Mouse (Mus musculus) T-helper 17 cell (primary cell): ENCODE results near the gene 6430628N08Rik.

Experiments
- in situ Hi-C, 2 experiments: fragments of 300-600 bp; cut with MboI, MseI; formaldehyde crosslinking; loops; 1 replicate in 1 of 2; 2 replicates in 1 of 2; pipeline ENCODE4 v1.15.1; 2025; ENCODE audit warnings: high pct_unique_total_duplicates in 2 of 2

Gene 6430628N08Rik

GRCm38 (mm10) chr4:115890553-115890952 lies at the start of gene 6430628N08Rik:
TSS of gene 6430628N08Rik (plus strand) at chr4:115890665.
- in situ Hi-C loops = no loop called here

- in situ Hi-C loops = no loop called here
Observed at GRCm38 (mm10) chr4:115840842-115841241, 49.6 kb upstream of the 6430628N08Rik start.

GRCm38 (mm10) chr4:115846656-115847055 lies 43.8 kb upstream of the 6430628N08Rik start:
- in situ Hi-C loops = no loop called here

- in situ Hi-C loops = no loop called here
Observed at GRCm38 (mm10) chr4:115847377-115847776, 43.1 kb upstream of the 6430628N08Rik start.

- in situ Hi-C loops = no loop called here
Observed at GRCm38 (mm10) chr4:115848083-115848482, 42.4 kb upstream of the 6430628N08Rik start.

GRCm38 (mm10) chr4:115848990-115849677 lies 41.3 kb upstream of the 6430628N08Rik start:
- in situ Hi-C loops = no loop called here

GRCm38 (mm10) chr4:115850111-115850510 lies 40.4 kb upstream of the 6430628N08Rik start:
- in situ Hi-C loops = no loop called here

GRCm38 (mm10) chr4:115850631-115851030 lies 39.8 kb upstream of the 6430628N08Rik start:
- in situ Hi-C loops = no loop called here

- in situ Hi-C loops = no loop called here
Observed at GRCm38 (mm10) chr4:115851569-115851968, 38.9 kb upstream of the 6430628N08Rik start.

GRCm38 (mm10) chr4:115855100-115855499 lies 35.4 kb upstream of the 6430628N08Rik start:
- in situ Hi-C loops = no loop called here

GRCm38 (mm10) chr4:115855609-115856008 lies 34.9 kb upstream of the 6430628N08Rik start:
- in situ Hi-C loops = no loop called here

GRCm38 (mm10) chr4:115856282-115856681 lies 34.2 kb upstream of the 6430628N08Rik start:
- in situ Hi-C loops = no loop called here

GRCm38 (mm10) chr4:115857293-115857883 lies 33.1 kb upstream of the 6430628N08Rik start:
- in situ Hi-C loops = no loop called here

GRCm38 (mm10) chr4:115863352-115863751 lies 27.1 kb upstream of the 6430628N08Rik start:
- in situ Hi-C loops = loop anchor here in 1 of 2 experiments (10.0 kb wide), 1 partner anchor 1171 kb away; no protein-coding TSS in a partner anchor

GRCm38 (mm10) chr4:115863880-115864279 lies 26.6 kb upstream of the 6430628N08Rik start:
- in situ Hi-C loops = loop anchor here in 1 of 2 experiments (10.0 kb wide), 1 partner anchor 1171 kb away; no protein-coding TSS in a partner anchor

GRCm38 (mm10) chr4:115869512-115870210 lies 20.8 kb upstream of the 6430628N08Rik start:
- in situ Hi-C loops = loop anchor here in 1 of 2 experiments (10.0 kb wide), 1 partner anchor 1165 kb away; no protein-coding TSS in a partner anchor

GRCm38 (mm10) chr4:115873231-115873630 lies 17.2 kb upstream of the 6430628N08Rik start:
- in situ Hi-C loops = no loop called here

- in situ Hi-C loops = no loop called here
Observed at GRCm38 (mm10) chr4:115878216-115878678, 12.2 kb upstream of the 6430628N08Rik start.

- in situ Hi-C loops = no loop called here
Observed at GRCm38 (mm10) chr4:115878828-115879227, 11.6 kb upstream of the 6430628N08Rik start.

GRCm38 (mm10) chr4:115881183-115881582 lies 9.3 kb upstream of the 6430628N08Rik start:
- in situ Hi-C loops = no loop called here

- in situ Hi-C loops = no loop called here
Observed at GRCm38 (mm10) chr4:115882195-115882594, 8.3 kb upstream of the 6430628N08Rik start.

GRCm38 (mm10) chr4:115884022-115884421 lies 6.4 kb upstream of the 6430628N08Rik start, which contains the start of gene Kncn:
TSS of gene Kncn (plus strand) at chr4:115884400.
- in situ Hi-C loops = no loop called here
